Mouse (Mus musculus) adrenal gland, postnatal 10 days (tissue): Measurements from ENCODE around the gene Cdca7. TPM values are rescaled to one million over a fixed set of nuclear protein-coding genes. Genes with fewer than 3 reads are reported as not detected.

Experiments used
- DNase-seq: peaks from one replicate; pipeline ENCODE4 v3.0.0; 2021; ENCODE audit warnings: mixed read lengths
- total RNA-seq, 2 experiments: library from RNA; stranded (reverse); gene quantifications; 2 replicates each; pipeline ENCODE4 v1.2.3; 2021

Gene Cdca7
- total RNA-seq, 2 experiments from 2014 or later = 9.5 to 14.5 TPM

- no peak for DNase-seq
Observed at GRCm38 (mm10) chr2:72491650-72492049, 15.7 kb downstream of the Cdca7 start.

DNA sequence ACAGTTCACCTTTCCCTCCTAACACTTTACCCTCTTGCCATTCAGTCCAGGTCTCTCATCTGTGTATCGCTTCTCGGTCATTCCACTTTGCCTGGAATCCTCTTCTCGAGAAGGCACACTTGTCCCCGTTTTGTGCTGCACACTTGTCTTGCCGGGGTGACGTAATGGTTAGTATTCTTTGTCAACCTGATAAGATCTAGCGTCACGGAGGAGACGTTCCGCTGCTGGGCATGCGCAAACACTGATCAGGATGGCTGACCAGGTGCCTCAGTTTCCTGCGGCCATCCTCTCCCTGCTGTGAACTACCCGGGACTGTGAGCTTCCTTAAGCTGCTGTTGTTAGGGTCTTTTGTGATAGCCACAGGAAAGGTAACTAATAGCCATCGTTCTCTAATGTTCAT lies 17.1 kb downstream of the Cdca7 start:
- no peak for DNase-seq

DNA sequence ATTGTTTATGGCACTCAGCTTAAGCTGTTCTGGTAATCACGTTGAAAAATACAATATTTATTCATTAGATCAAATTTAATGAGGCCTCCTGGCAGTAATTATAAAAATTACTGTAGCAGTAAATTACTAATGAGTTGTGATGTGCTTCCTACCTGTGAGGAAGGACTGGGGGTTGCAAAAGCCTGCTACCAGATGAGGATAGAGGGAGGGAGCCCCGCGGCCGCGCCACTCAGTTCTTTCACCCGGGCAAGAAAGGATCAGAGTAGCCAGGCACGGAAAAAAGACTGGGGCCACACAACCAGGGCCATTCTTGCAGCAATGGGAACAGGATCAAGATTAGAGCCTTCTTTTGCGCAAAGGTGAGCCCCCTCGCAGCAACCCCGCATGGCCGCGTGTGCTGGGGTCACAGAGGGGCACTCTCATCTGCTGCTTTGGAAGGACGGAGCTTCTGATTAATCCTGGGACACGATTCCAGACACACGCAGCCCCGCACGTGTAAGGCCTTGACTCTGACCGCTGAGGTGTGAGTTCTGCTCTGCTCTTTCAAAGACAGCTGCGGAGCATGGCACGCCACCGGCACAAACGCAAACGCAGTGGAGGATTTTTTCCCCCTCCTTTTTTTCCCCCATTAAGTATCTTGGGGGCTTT lies 23.2 kb downstream of the Cdca7 start:
- DNase-seq = no peak

GRCm38 (mm10) chr2:72499782-72500411 lies 23.9 kb downstream of the Cdca7 start:
- DNase-seq = no peak

DNA sequence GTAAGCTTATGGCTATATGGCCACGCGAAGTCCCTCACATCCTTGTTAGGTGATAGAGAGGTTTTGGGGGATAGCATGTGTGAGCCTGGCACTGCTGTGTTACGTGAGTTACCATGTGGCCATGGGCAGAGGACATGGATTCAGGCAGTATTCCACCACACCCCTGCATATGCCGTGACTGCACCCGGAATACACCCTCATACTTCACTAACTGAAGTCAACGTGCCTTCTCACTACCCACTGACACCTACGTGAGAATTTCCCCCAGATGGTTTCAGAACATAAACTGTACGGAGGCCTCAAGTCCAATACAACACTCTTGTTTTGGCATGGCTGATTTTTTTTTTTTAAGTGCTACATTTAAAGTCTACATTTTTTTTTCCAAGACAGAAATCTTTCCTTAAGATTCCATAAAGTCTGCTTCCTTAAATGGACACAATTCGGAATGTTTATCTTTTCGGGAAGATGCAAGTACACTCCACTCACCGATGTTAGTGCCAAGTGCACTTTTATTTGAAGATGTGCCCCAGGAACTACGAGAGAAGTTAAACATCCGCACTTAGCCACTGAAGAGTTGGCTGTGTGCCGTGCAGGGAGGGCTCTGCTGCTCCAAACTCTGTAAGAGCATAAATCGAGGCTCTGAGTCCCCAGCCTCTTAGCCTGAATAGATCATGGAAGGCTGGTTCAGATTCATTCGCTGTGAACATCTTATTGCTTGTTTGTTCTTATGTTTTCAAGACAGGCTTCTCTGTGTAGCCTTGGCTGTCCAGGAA lies 26.3 kb downstream of the Cdca7 start:
- DNase-seq = no peak

DNA sequence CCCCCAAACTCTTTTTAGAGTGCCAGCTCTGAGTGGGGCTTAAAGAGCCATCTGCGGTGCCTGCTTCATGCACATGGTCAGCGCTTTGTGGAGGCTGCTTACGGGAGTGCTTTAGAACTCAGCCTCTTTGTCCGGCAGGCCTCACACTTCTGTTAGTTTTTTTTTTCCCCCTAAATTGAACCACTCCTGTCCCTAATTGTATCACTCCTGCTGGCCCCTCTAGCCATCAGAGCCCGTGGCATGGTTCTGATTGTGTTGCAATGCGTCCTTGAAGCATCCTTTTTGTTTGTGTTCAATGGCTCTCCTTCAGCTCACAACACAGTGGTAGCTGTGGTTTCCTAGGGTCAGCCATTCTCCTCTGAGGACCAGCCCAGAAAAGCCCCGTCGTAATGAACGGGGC lies 27.7 kb downstream of the Cdca7 start:
- DNase-seq = no peak

DNA sequence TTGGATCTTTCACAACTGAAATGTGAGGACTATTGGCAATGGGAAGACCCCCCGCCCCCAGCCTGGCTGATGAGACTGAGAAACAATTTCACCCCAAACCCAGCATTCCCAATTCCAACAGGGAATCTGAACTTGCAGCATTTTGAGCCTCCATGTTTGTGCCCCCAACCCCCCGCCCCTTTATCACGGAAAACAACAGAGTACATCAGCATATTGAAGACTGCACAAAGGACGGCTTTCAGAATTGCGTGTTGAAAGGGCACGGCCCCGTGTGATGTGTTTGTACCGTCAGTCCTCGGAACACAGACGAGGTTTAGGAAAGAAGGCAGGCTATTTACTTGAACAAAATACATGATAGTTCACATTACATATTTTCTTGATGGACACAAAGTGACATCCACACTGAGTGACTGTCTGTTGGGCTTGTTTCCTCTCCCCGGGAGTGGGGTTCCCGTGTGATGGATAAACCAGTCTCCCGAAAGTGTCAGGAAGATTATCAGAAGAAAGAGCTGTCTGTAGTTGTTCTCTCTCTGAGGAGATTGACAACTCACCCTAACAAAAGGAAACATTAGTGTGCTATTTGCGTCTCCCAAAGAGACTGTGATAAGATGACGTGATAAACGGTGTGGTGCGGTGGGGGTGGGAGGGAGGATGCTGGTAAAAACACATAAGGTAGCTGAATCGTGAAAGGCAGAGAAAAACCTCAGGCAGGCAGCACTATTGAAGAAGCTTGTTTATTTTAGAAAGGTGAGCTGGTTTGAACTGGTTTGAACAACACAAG lies 32.1 kb downstream of the Cdca7 start:
- DNase-seq = no peak

DNA sequence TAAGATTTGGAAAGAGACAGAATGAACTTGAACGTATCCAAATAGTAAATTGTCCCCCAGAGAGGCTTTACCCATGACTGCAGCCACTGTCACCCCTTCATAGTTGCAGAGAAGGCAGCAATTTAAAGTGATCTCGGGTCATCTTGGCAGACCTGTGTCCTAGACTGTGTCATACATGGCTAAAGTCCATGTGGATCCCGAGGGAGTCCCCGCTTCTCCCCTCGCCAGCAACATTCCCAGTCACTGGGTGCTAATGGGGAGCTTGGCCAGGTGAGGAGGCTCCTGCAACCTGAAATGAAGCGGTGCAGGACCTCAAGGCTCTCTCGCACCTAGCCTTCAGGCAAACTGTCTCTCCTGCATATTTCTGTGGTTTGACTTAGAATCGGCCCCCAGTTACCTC lies 32.9 kb downstream of the Cdca7 start:
- DNase-seq = peak; percentile 58

DNA sequence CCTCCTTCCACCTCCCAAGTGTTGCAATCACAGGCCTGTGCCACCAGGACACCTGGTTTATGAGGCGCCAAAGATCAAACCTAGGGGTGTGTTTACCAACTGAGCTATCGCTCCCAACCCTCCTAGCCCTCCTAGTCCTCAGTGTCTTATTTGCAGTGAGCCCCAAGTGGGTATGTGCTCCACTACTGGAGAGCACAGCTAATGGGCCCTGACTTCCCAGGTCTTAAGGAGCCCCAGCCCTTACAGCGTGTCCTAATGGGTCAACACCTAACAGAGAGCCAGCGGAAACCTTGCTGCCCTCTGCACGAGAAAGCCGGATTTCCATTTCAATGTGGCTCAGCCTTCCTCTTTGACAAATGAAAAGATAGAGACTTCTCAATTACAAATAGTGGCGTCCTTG lies 39.6 kb downstream of the Cdca7 start:
- DNase-seq = no peak

- DNase-seq = peak; percentile 88
Observed at GRCm38 (mm10) chr2:72515971-72516719, 40.2 kb downstream of the Cdca7 start.

- DNase-seq = no peak
Observed at GRCm38 (mm10) chr2:72516720-72517089, 40.7 kb downstream of the Cdca7 start.

DNA sequence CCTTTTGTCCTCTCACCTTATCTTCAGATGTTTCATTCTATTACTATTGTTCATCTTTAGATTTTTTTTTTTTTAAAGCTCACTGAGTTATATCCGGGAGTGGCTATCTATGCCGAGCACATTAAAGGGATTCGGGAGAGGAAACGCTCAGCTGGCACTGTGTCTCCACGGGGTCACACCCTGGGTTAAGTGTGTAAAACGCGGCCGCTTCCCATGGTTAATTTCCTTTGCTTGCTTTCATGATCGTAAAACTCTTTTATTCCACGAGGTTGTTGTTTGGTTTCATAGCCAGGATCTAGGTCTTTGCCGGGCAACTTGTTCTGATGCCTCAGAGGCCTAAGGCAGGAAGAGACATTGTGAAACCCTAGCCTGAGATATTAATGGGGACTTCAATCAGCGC lies 48.1 kb downstream of the Cdca7 start:
- DNase-seq = no peak

DNA sequence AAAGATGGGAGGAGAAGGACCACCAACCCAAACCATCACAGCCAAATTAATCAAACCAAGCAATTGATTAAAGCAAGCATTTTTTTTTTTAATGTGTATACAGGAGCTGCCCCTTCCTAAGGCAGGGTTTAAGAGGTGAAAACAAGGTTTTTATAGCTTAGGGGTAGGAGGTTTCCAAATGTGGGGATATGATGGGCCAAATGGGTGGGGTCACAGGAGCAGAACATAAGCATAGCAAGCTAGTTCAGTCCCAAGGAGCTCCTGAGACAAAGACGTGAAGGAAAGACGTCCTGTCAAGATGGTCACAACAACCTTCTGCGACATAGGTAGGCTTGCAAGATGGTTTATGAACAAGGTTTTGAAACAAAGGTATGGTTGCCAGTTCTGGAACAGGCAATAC lies 49.6 kb downstream of the Cdca7 start:
- DNase-seq = no peak

- DNase-seq = no peak
Observed at GRCm38 (mm10) chr2:72529026-72529357, 53.0 kb downstream of the Cdca7 start.

DNA sequence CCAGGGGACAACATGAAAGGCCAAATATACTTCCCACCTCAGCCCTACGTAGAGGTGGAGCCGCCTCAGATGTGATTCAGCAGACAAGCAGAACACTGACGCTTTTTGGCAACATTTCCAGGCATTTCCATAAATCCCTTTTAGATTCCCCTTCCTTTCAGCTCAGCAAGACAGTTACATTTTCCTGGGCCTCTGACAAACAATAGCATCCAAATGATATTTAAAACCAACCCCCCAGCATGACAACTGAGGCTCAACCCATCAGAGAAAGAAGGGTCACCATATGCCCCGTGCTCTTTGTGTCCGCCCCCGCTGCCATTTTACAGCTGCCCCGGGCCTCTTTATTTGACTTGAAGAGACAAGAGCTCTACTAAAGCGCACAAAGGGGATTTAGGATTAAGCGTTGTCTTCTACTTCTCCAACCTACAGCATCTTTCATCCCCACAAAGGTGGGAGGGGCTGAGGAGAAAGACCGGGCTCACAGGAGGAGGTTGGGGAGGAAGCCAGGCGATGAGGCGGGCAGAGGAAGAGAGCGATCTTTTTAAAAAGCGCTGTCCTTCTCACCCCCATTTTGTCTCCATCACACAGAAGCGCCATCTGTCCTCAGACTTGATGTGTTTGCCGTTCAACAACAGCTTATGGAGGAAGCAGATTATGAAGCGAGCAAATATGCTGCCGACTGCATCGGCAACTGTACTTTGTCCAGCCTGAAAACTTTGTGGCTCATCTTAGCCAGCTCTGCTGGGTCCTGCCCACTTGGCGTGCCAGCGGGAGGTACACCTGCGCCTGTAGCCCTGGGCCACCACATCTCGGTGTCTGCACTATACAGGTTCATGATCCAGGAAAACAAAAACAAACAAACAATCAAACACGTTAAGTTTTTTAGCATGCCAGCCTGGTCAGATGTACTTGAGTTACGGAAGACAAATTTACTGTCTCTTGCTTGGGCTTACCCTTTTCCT lies 53.7 kb downstream of the Cdca7 start:
- DNase-seq = no peak

- DNase-seq = no peak
Observed at GRCm38 (mm10) chr2:72535889-72536288, 59.9 kb downstream of the Cdca7 start.

Other genes starting within 250 kb of the Cdca7 start
- gene Map3k20, start 190.5 kb upstream of the Cdca7 start, total RNA-seq = 10 to 100 TPM; 40.6 to 61.7 TPM